Mouse (Mus musculus): ENCODE results near the gene Srxn1.

DNA sequence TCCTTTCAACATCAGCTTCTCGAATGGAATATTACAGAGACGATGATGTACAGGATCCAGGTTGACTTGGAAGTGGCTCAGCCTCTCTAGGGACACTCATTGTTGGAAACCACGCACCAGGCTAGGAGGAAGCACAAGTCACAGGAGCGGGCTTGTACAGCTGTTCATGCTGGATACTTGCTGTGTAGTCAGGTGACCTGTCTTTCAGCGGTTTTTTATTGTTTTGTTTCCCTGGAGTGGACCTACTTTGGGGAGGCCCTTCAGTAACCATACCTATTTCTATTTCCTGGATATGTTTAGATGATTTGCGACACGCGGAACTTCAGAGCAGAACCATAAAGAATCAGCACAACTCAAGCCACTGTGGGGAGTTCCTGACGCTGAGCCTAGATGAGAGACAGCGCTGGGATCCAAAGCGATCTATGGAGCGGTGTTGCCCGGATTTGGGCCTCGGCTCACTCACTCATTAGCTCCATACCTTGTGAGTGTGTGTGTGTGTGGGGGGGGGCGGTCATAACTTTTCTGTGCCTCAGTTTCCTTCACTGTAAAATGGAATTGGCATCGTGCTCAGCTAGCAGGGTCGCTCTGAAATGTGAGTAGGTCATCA is 502 bp upstream of the Srxn1 start:
- TF ChIP-seq CTCF (IDR thresholded peaks at IDR 0.05; ENCODE audit: extremely low read depth, insufficient read depth, insufficient read length, insufficient replicate concordance): no peak
- TF ChIP-seq POLR2A (IDR thresholded peaks at IDR 0.05; ENCODE audit: low read depth, low read length): no peak

Data from spleen, adult 2 months (tissue).